Mouse (Mus musculus) neural tube, embryonic 11.5 days (tissue): ENCODE results near the gene Olfr357. TPM values are rescaled to one million over a fixed set of nuclear protein-coding genes. Genes with fewer than 3 reads are reported as not detected.

Source experiments
- ATAC-seq: fragments of 200-750 bp; cut with Nextera tagmentation; 2 replicates; pipeline ENCODE4 v1.8.0; 2017; ENCODE audit warnings: moderate number of reproducible peaks, mild to moderate bottlenecking, moderate TSS enrichment, moderate library complexity; ENCODE audit not compliant: insufficient read depth, low FRiP score, low TSS enrichment
- DNase-seq: peaks from one replicate; pipeline ENCODE4 v3.0.0-alpha.2; 2015; ENCODE audit warnings: low spot score
- H3K27ac ChIP-seq: fragments of 300-500 bp; sonication (generic); 2 replicates; pipeline ENCODE4 v1.5.1; 2014; ENCODE audit warnings: low read depth, mild to moderate bottlenecking, low read length
- H3K27me3 ChIP-seq: fragments of 300-500 bp; sonication (generic); 2 replicates; pipeline ENCODE4 v1.6.1; 2014; ENCODE audit warnings: mild to moderate bottlenecking, low read length, mixed read lengths; ENCODE audit not compliant: control insufficient read depth, insufficient read depth
- H3K36me3 ChIP-seq: fragments of 300-500 bp; sonication (generic); 2 replicates; pipeline ENCODE4 v1.6.1; 2014; ENCODE audit warnings: mild to moderate bottlenecking, low read length, moderate library complexity, mixed read lengths; ENCODE audit not compliant: control insufficient read depth, insufficient read depth
- H3K4me1 ChIP-seq: fragments of 300-500 bp; sonication (generic); 2 replicates; pipeline ENCODE4 v1.6.1; 2014; ENCODE audit warnings: low read length, mixed read lengths; ENCODE audit not compliant: control insufficient read depth, insufficient read depth
- H3K4me2 ChIP-seq: fragments of 300-500 bp; sonication (generic); 2 replicates; pipeline ENCODE4 v1.6.1; 2014; ENCODE audit warnings: low read depth, mild to moderate bottlenecking, moderate library complexity
- H3K4me3 ChIP-seq: fragments of 300-500 bp; sonication (generic); 2 replicates; pipeline ENCODE4 v1.5.1; 2014; ENCODE audit warnings: low read depth, low read length
- H3K9ac ChIP-seq: fragments of 300-500 bp; sonication (generic); 2 replicates; pipeline ENCODE4 v1.6.1; 2014; ENCODE audit warnings: mild to moderate bottlenecking, low read length
- H3K9me3 ChIP-seq: fragments of 300-500 bp; sonication (generic); 2 replicates; pipeline ENCODE4 v1.6.1; 2016; ENCODE audit warnings: low read length; ENCODE audit not compliant: control insufficient read depth
- WGBS: fragments of 180-500 bp; shearing (Covaris S2); extraction: QIAGEN DNeasy Blood & Tissue Kit; methylation state at CpG from one replicate; pipeline ENCODE4 v1.1.7; 2014; 5-methylcytosine and 5-hydroxymethylcytosine counted together
- polyA plus RNA-seq: library from polyadenylated mRNA; unstranded; fragments of >200 nt; fragmentation: Nextera tagmentation; extraction: Ambion mirVana; gene quantifications from 2 replicates; pipeline ENCODE4 v1.2.1, GENCODE M21; 2014

The Olfr357 gene
- polyA plus RNA-seq: not detected in 2 replicates

DNA sequence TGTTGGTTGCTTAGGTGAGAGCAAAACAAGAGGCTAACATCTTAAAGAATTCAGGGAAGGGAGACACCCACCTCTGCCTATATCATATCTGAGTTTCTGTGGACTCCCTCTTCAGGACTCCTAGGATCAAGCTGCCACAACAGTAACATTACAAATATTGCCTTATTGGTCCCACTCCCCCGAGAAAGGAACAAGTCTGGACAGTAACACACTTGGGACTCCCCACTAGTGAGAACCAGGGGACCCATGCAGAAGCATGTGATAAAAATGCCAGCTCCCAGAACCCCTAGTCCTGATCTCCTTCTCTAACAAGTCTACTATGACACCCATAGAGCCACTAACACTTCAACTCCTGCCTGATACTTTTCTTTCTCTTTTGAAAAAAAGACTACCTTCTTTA lies at the start of gene Olfr357:
Olfr357 (plus strand) TSS at position 301 of the 400 bp plus-strand sequence.
- no peaks in the 10 kb centered on the region; the same call in 1 of the 2 replicates for H3K9me3 ChIP-seq
- DNase-seq: no peak
- WGBS: 67% methylated on average over 1 of the region's 1 CpGs
- H3K9ac ChIP-seq: no peak within 1 kb of the TSS
- H3K36me3 ChIP-seq: no peaks in the 10 kb centered on the region
- H3K27ac ChIP-seq: no peak within 1 kb of the TSS
- ATAC-seq: no peak
- H3K4me1 ChIP-seq: no peaks in the 10 kb centered on the region
- H3K4me2 ChIP-seq: no peak within 1 kb of the TSS
- no peaks in the 10 kb centered on the region for H3K27me3 ChIP-seq
- no peak within 1 kb of the TSS for H3K4me3 ChIP-seq

DNA sequence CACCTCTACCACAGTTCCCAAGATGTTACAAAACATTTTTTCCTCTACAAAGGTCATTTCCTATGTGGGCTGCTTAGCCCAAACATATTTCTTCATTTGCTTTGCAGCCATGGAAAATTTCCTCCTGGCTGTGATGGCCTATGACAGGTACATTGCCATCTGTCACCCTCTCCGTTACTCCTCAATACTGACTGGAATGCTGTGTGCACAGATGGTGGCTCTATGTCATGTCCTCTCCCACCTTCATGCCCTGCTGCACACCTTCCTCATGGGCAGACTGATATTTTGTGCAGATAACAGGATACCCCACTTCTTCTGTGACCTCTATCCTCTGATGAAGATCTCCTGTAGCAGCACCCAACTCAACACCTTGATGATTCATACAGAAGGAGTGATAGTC lies 3.4 kb downstream of the Olfr357 start:
- Histone ChIP-seq H3K4me3 (no peak overlapping the region), H3K9me3 (no peaks in the 10 kb centered on the region; the same call in 1 of the 2 replicates), H3K4me2 (no peak overlapping the region), H3K9ac (no peak overlapping the region), H3K27me3 (no peaks in the 10 kb centered on the region), H3K27ac (no peak overlapping the region), H3K36me3 (no peaks in the 10 kb centered on the region), H3K4me1 (no peaks in the 10 kb centered on the region)
- 79% methylated on average over 1 of the region's 1 CpGs for WGBS
- ATAC-seq: no peak
- no peak for DNase-seq

DNA sequence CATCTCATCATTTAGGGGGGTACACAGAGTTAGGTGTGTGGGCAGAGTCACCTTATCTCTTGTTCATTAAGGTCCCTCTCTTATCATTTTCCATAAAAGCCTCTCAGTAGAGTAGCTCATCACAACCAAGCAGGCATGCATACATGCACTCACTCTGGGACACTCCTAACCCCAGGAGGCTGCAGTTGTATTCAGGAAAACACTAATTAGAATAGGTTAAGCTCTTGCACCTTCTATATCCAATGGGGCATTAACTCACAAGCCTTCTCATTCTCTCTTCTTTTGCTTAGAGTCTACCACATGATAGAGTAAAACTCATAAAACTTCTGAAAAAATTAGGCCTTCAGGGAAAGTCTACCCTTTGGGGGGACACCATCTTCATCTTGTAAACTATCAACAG lies 15.6 kb downstream of the Olfr357 start, which contains the start of gene Olfr358:
Olfr358 (minus strand) TSS at position 101 of the 400 bp plus-strand sequence.
- H3K36me3 ChIP-seq: no peaks in the 10 kb centered on the region
- no peaks in the 10 kb centered on the region for H3K27me3 ChIP-seq
- DNase-seq (no peak), ATAC-seq (no peak)
- H3K4me2 ChIP-seq: no peak within 1 kb of the TSS
- H3K4me3 ChIP-seq: no peak within 1 kb of the TSS
- no peak within 1 kb of the TSS for H3K9ac ChIP-seq
- peaks cover 9% of the 10 kb centered on the region; the same call in 1 of the 2 replicates for H3K9me3 ChIP-seq
- H3K27ac ChIP-seq: no peak within 1 kb of the TSS
- H3K4me1 ChIP-seq: no peaks in the 10 kb centered on the region

Other genes starting within 250 kb of the Olfr357 start
- not detected in 2 replicates for gene Olfr348, start 209.6 kb upstream of the Olfr357 start, polyA plus RNA-seq
- gene Olfr50, start 203.3 kb upstream of the Olfr357 start, polyA plus RNA-seq: not detected in 2 replicates
- gene Olfr3, start 176.8 kb upstream of the Olfr357 start, polyA plus RNA-seq: not detected in 2 replicates
- gene Olfr350, start 147.5 kb upstream of the Olfr357 start, polyA plus RNA-seq: not detected in 2 replicates
- gene Olfr351, start 131.2 kb upstream of the Olfr357 start, polyA plus RNA-seq: not detected in 2 replicates
- gene Olfr352, start 125.4 kb upstream of the Olfr357 start, polyA plus RNA-seq: not detected in 2 replicates
- gene Olfr353, start 100.9 kb upstream of the Olfr357 start, polyA plus RNA-seq: not detected in 2 replicates
- gene Olfr354, start 88.1 kb upstream of the Olfr357 start, polyA plus RNA-seq: not detected in 2 replicates
- not detected in 2 replicates for gene Olfr355, start 64.9 kb upstream of the Olfr357 start, polyA plus RNA-seq
- gene Olfr356, start 56.7 kb upstream of the Olfr357 start, polyA plus RNA-seq: not detected in 2 replicates
- not detected in 2 replicates for gene Olfr358, start 15.5 kb downstream of the Olfr357 start, polyA plus RNA-seq
- not detected in 2 replicates for gene Olfr360, start 71.9 kb downstream of the Olfr357 start, polyA plus RNA-seq
- gene Olfr361, start 95.5 kb downstream of the Olfr357 start, polyA plus RNA-seq: not detected in 2 replicates
- not detected in 2 replicates for gene Olfr362, start 124.1 kb downstream of the Olfr357 start, polyA plus RNA-seq
- not detected in 2 replicates for gene Olfr364-ps1, start 145.5 kb downstream of the Olfr357 start, polyA plus RNA-seq
- gene Olfr365, start 194.4 kb downstream of the Olfr357 start, polyA plus RNA-seq: not detected in 2 replicates
- gene Olfr366, start 217.7 kb downstream of the Olfr357 start, polyA plus RNA-seq: not detected in 2 replicates